Mouse (Mus musculus): Measurements from ENCODE around the gene Sag. TPM values are rescaled to one million over a fixed set of nuclear protein-coding genes. Genes with fewer than 3 reads are reported as not detected.

Gene Sag
- polyA plus RNA-seq, 1 experiment from 2014 or later, result 2.1 TPM

- H3K9me3 ChIP-seq (ENCODE audit: control insufficient read depth, low read length), result no peaks in the 10 kb centered on the region
- no peak overlapping the region for H3K27ac ChIP-seq (replicated peaks; ENCODE audit: low read depth, low read length)
- H3K4me1 ChIP-seq (ENCODE audit: control insufficient read depth, insufficient read depth, low read length), result no peaks in the 10 kb centered on the region
- no peaks in the 10 kb centered on the region for H3K27me3 ChIP-seq (ENCODE audit: control insufficient read depth, insufficient read depth, low read length)
- no peak for DNase-seq
- peaks cover 93% of the 10 kb centered on the region for H3K36me3 ChIP-seq (ENCODE audit: control insufficient read depth, insufficient read depth, low read length)
- no peak overlapping the region for H3K4me3 ChIP-seq (replicated peaks; ENCODE audit: low read depth, low read length)
- ATAC-seq (ENCODE audit: low FRiP score, low TSS enrichment), result no peak
- WGBS, result 97% methylated on average over 7 of the region's 7 CpGs
- H3K4me2 ChIP-seq (ENCODE audit: low read length), result no peak overlapping the region
- H3K9ac ChIP-seq (replicated peaks; ENCODE audit: low read length), result no peak overlapping the region
These were observed 28.6 kb upstream of the Sag start for GRCm38 (mm10) chr1:87774845-87775244.

DNA sequence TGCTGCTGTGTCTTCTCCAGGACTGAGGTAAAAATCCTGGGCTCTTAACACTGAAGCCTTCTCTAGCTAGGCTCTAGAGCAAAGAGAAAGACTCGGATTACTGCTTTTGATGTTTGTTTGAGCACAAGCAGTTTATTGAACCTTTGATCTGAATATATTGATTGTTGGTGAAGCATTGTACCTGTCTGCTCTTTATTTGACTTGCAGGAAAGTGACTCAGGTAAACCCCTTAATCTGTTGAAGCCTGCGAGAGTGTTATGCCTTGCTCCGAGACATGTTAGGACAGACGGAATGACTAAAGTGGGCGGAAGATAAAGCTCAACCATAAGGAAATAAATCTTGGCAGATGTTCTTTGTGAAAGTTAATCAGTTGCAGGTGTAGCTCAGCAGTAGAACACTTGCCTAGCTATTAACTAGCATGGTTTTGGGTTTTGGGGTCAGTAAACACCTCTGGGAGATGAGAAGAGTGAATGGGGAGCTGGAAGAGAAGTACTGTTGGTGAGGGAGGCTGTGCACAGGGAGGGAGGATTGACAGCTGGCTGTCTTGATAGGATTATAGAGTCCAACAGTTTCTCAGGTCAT lies 24.2 kb upstream of the Sag start:
- no peak overlapping the region for H3K4me3 ChIP-seq (replicated peaks; ENCODE audit: low read depth, low read length)
- H3K27ac ChIP-seq (replicated peaks; ENCODE audit: low read depth, low read length), result no peak overlapping the region
- peaks cover 98% of the 10 kb centered on the region for H3K36me3 ChIP-seq (ENCODE audit: control insufficient read depth, insufficient read depth, low read length)
- H3K9me3 ChIP-seq (ENCODE audit: control insufficient read depth, low read length), result no peaks in the 10 kb centered on the region
- ATAC-seq (ENCODE audit: low FRiP score, low TSS enrichment) (no peak), DNase-seq (no peak)
- no peaks in the 10 kb centered on the region for H3K27me3 ChIP-seq (ENCODE audit: control insufficient read depth, insufficient read depth, low read length)
- 94% methylated on average over 5 of the region's 5 CpGs for WGBS
- no peak overlapping the region for H3K9ac ChIP-seq (replicated peaks; ENCODE audit: low read length)
- H3K4me1 ChIP-seq (ENCODE audit: control insufficient read depth, insufficient read depth, low read length), result no peaks in the 10 kb centered on the region
- H3K4me2 ChIP-seq (ENCODE audit: low read length), result no peak overlapping the region

GRCm38 (mm10) chr1:87785703-87786102 lies 17.8 kb upstream of the Sag start:
- H3K27me3 ChIP-seq (ENCODE audit: control insufficient read depth, insufficient read depth, low read length), result no peaks in the 10 kb centered on the region
- H3K4me2 ChIP-seq (ENCODE audit: low read length), result no peak overlapping the region
- no peak overlapping the region for H3K4me3 ChIP-seq (replicated peaks; ENCODE audit: low read depth, low read length)
- H3K4me1 ChIP-seq (ENCODE audit: control insufficient read depth, insufficient read depth, low read length), result no peaks in the 10 kb centered on the region
- DNase-seq, result no peak
- H3K27ac ChIP-seq (replicated peaks; ENCODE audit: low read depth, low read length), result no peak overlapping the region
- no peaks in the 10 kb centered on the region for H3K9me3 ChIP-seq (ENCODE audit: control insufficient read depth, low read length)
- peaks cover 87% of the 10 kb centered on the region for H3K36me3 ChIP-seq (ENCODE audit: control insufficient read depth, insufficient read depth, low read length)
- H3K9ac ChIP-seq (replicated peaks; ENCODE audit: low read length), result no peak overlapping the region
- WGBS, result 96% methylated on average over 8 of the region's 8 CpGs
- no peak for ATAC-seq (ENCODE audit: low FRiP score, low TSS enrichment)

DNA sequence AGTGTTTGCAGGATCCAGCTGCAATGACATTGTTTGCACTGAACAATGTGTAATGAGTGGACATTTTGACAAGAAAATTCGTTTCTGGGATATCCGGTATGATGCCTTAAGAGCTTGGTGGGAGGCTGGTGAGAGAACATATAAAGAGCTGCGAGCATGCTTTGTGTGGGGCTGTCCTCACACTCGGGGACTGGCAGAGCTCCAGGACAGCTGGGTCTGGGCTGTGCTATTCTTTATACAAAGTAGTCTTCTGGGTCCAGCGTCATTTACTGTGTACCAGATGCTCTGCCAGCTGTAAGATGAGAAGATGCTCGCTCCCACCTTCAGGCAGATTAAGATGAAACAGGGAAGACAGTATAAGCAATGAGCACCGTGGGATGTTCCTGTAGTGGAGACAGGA lies 17.2 kb upstream of the Sag start:
- Histone ChIP-seq H3K36me3 (ENCODE audit: control insufficient read depth, insufficient read depth, low read length) (peaks cover 87% of the 10 kb centered on the region), H3K9ac (replicated peaks; ENCODE audit: low read length) (no peak overlapping the region), H3K4me3 (replicated peaks; ENCODE audit: low read depth, low read length) (no peak overlapping the region), H3K9me3 (ENCODE audit: control insufficient read depth, low read length) (no peaks in the 10 kb centered on the region), H3K4me2 (ENCODE audit: low read length) (no peak overlapping the region), H3K4me1 (ENCODE audit: control insufficient read depth, insufficient read depth, low read length) (no peaks in the 10 kb centered on the region), H3K27ac (replicated peaks; ENCODE audit: low read depth, low read length) (no peak overlapping the region), H3K27me3 (ENCODE audit: control insufficient read depth, insufficient read depth, low read length) (no peaks in the 10 kb centered on the region)
- no peak for ATAC-seq (ENCODE audit: low FRiP score, low TSS enrichment)
- WGBS, result 84% methylated on average over 7 of the region's 7 CpGs
- peak; percentile 21 for DNase-seq

GRCm38 (mm10) chr1:87789665-87790064 lies 13.8 kb upstream of the Sag start:
- no peak overlapping the region for H3K4me3 ChIP-seq (replicated peaks; ENCODE audit: low read depth, low read length)
- no peak for DNase-seq
- no peak for ATAC-seq (ENCODE audit: low FRiP score, low TSS enrichment)
- WGBS, result 95% methylated on average over 8 of the region's 8 CpGs
- no peaks in the 10 kb centered on the region for H3K27me3 ChIP-seq (ENCODE audit: control insufficient read depth, insufficient read depth, low read length)
- no peak overlapping the region for H3K27ac ChIP-seq (replicated peaks; ENCODE audit: low read depth, low read length)
- H3K36me3 ChIP-seq (ENCODE audit: control insufficient read depth, insufficient read depth, low read length), result peaks cover 83% of the 10 kb centered on the region
- H3K9me3 ChIP-seq (ENCODE audit: control insufficient read depth, low read length), result no peaks in the 10 kb centered on the region
- no peaks in the 10 kb centered on the region for H3K4me1 ChIP-seq (ENCODE audit: control insufficient read depth, insufficient read depth, low read length)
- no peak overlapping the region for H3K4me2 ChIP-seq (ENCODE audit: low read length)
- no peak overlapping the region for H3K9ac ChIP-seq (replicated peaks; ENCODE audit: low read length)

DNA sequence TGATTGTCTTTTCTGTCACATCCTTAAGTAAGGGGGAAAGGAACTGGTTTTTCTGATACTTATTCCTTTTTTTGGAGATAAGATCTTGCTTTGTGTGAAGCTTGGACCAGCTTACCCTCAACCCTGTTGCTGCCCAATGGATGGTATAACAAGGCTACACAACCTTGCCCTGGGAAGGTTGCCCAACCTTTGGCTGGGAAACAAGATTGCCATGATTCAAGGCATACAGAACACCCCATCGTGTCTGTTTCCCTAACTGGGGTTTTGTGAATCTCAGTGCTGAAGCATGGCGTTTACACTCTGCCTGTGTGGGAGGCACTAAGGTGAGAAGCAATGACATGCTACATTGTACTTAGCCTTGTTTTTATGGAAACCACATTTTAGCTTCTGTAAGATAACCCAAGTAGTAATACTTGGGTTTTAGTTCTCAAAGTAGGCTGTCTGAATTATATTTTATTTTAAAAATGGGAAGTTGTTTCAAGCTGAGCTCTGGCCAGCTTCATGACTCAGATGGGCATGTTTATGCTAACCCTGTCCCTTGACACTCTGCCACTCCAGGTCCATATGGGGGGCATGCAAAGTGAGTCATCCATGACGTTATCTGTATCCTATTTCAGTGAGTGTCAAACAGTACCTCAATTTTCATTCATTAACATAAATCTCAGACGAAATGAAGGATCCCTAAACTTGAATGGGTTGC lies 10.9 kb upstream of the Sag start:
- Histone ChIP-seq H3K36me3 (ENCODE audit: control insufficient read depth, insufficient read depth, low read length) (peaks cover 60% of the 10 kb centered on the region), H3K9ac (replicated peaks; ENCODE audit: low read length) (no peak overlapping the region), H3K4me2 (ENCODE audit: low read length) (no peak overlapping the region), H3K9me3 (ENCODE audit: control insufficient read depth, low read length) (no peaks in the 10 kb centered on the region), H3K4me3 (replicated peaks; ENCODE audit: low read depth, low read length) (no peak overlapping the region), H3K27ac (replicated peaks; ENCODE audit: low read depth, low read length) (no peak overlapping the region), H3K4me1 (ENCODE audit: control insufficient read depth, insufficient read depth, low read length) (no peaks in the 10 kb centered on the region), H3K27me3 (ENCODE audit: control insufficient read depth, insufficient read depth, low read length) (no peaks in the 10 kb centered on the region)
- 88% methylated on average over 4 of the region's 4 CpGs for WGBS
- ATAC-seq (ENCODE audit: low FRiP score, low TSS enrichment) (no peak), DNase-seq (no peak)

DNA sequence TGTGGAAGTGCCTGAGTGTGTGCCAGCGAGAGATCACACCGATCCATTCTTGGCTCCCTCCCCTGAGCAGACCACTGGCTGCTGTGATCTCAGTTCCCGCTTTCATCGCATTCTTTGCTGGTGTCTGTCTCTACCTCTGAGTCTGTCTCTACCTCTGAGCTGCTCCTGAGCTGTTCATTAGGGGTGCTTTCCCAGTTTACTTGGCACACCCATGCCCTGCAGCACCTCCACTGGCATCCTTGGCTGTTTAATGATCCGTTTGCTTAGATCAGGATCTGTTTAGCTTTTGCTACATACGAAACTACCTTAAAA lies 10.4 kb upstream of the Sag start:
- H3K9me3 ChIP-seq (ENCODE audit: control insufficient read depth, low read length), result no peaks in the 10 kb centered on the region
- no peak overlapping the region for H3K4me3 ChIP-seq (replicated peaks; ENCODE audit: low read depth, low read length)
- WGBS, result 93% methylated on average over 6 of the region's 6 CpGs
- H3K4me1 ChIP-seq (ENCODE audit: control insufficient read depth, insufficient read depth, low read length), result no peaks in the 10 kb centered on the region
- no peak overlapping the region for H3K4me2 ChIP-seq (ENCODE audit: low read length)
- no peak overlapping the region for H3K27ac ChIP-seq (replicated peaks; ENCODE audit: low read depth, low read length)
- H3K9ac ChIP-seq (replicated peaks; ENCODE audit: low read length), result no peak overlapping the region
- ATAC-seq (ENCODE audit: low FRiP score, low TSS enrichment) (no peak), DNase-seq (no peak)
- H3K36me3 ChIP-seq (ENCODE audit: control insufficient read depth, insufficient read depth, low read length), result peaks cover 56% of the 10 kb centered on the region
- no peaks in the 10 kb centered on the region for H3K27me3 ChIP-seq (ENCODE audit: control insufficient read depth, insufficient read depth, low read length)

DNA sequence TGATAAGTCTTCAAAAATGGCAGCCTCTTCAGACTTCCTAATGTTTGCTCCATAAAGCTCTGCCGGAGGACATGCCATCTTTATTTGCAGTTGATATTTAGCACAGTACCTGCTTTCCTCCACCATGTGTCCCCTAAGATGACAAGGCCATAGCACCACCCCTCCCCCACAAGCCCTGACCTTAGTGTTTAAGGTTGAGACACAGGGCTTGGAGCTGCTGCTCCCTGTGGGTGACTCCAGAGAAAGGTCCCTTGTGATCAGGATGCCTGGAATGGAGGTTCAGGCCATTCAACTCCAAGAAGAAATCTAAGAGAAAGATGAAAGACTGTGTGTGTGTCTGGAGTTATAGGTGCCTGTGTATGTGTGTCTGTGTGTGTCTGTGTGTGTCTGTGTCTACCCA lies 5.8 kb upstream of the Sag start:
- Histone ChIP-seq H3K9ac (replicated peaks; ENCODE audit: low read length) (no peak overlapping the region), H3K27ac (replicated peaks; ENCODE audit: low read depth, low read length) (no peak overlapping the region), H3K36me3 (ENCODE audit: control insufficient read depth, insufficient read depth, low read length) (peaks cover 19% of the 10 kb centered on the region), H3K9me3 (ENCODE audit: control insufficient read depth, low read length) (no peaks in the 10 kb centered on the region), H3K27me3 (ENCODE audit: control insufficient read depth, insufficient read depth, low read length) (no peaks in the 10 kb centered on the region), H3K4me2 (ENCODE audit: low read length) (no peak overlapping the region), H3K4me3 (replicated peaks; ENCODE audit: low read depth, low read length) (no peak overlapping the region), H3K4me1 (ENCODE audit: control insufficient read depth, insufficient read depth, low read length) (no peaks in the 10 kb centered on the region)
- 94% methylated on average over 1 of the region's 1 CpGs for WGBS
- no peak for ATAC-seq (ENCODE audit: low FRiP score, low TSS enrichment)
- no peak for DNase-seq

DNA sequence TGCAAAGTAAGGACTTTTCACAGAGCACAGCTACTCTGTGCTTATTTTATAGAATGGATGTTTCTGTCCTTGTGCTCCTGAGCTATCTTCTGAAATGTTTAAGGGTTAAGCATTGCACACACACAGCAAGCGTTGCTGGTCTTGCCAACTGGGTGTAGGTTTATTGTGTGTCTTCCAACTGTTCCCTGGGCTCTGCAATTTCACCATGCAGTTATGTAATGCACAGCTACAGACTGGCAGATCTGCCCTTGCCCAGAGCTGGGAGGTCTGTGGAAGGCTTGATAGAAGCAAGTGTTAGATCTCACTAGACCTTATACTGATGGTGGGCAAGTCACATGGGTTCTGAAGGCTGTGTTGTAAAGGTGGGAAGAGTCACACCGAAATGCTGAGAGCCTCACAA lies 5.2 kb upstream of the Sag start:
- H3K4me2 ChIP-seq (ENCODE audit: low read length), result no peak overlapping the region
- 95% methylated on average over 2 of the region's 2 CpGs for WGBS
- no peak for ATAC-seq (ENCODE audit: low FRiP score, low TSS enrichment)
- no peak overlapping the region for H3K9ac ChIP-seq (replicated peaks; ENCODE audit: low read length)
- no peaks in the 10 kb centered on the region for H3K27me3 ChIP-seq (ENCODE audit: control insufficient read depth, insufficient read depth, low read length)
- no peaks in the 10 kb centered on the region for H3K4me1 ChIP-seq (ENCODE audit: control insufficient read depth, insufficient read depth, low read length)
- no peak for DNase-seq
- no peak overlapping the region for H3K4me3 ChIP-seq (replicated peaks; ENCODE audit: low read depth, low read length)
- H3K36me3 ChIP-seq (ENCODE audit: control insufficient read depth, insufficient read depth, low read length), result peaks cover 14% of the 10 kb centered on the region
- H3K27ac ChIP-seq (replicated peaks; ENCODE audit: low read depth, low read length), result no peak overlapping the region
- H3K9me3 ChIP-seq (ENCODE audit: control insufficient read depth, low read length), result no peaks in the 10 kb centered on the region
